Mouse (Mus musculus) Muller cell, postnatal 12 days (primary cell): Measurements from ENCODE around the gene Obscn.

ENCODE experiments used
- DNase-seq: peaks from one replicate; pipeline ENCODE4 v3.0.0-alpha.2; 2015; ENCODE audit errors: inconsistent ontology term

Gene Obscn

GRCm38 (mm10) chr11:59141772-59142370, 5.7 kb upstream of the Obscn start:
- DNase-seq: no peak

DNA sequence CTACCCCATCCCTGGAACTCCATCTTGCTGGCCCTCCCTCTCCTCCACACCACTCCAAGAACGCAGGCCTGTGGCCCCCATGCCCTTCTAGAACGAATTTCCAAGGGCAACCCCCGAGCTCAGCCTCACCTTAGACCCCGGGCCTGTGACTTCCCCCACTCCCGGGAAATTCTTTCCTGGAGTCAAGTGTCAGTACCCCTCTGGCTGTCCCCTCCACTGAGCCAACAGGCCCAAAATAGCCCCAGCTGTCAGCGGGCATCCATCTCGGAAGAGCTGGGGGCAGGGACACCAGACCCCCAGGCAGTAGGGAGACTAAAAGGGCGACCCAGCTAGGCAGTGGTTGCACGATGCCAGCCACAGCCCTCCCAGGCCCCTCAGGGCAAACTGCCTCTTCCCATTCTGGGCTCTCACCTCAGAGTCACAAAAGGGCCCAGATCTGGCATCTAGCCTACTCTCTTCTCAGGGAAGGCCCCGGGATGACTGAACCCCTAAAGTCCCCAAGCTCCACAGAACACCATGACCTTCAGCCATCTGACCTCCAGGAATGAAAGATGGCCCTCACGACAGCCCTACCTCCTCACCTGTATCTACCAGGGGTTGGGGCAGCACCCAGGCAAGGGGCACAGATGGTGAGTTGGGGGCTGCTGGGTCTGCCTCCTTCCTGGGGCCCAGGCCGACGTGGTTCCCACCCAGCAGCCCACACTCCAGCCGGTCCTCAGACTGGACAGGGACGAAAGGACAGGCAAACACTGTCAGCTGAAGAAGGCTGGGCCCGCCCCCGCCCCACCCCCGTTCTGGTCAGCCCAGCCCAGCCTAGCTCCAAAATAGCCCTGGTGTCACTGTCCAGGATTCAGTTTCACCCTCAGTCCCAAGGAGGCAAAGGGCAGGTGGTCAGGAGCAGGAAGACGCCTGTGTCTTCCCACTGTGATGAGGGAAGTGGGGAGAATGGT, 2.6 kb upstream of the Obscn start:
- no peak for DNase-seq

DNA sequence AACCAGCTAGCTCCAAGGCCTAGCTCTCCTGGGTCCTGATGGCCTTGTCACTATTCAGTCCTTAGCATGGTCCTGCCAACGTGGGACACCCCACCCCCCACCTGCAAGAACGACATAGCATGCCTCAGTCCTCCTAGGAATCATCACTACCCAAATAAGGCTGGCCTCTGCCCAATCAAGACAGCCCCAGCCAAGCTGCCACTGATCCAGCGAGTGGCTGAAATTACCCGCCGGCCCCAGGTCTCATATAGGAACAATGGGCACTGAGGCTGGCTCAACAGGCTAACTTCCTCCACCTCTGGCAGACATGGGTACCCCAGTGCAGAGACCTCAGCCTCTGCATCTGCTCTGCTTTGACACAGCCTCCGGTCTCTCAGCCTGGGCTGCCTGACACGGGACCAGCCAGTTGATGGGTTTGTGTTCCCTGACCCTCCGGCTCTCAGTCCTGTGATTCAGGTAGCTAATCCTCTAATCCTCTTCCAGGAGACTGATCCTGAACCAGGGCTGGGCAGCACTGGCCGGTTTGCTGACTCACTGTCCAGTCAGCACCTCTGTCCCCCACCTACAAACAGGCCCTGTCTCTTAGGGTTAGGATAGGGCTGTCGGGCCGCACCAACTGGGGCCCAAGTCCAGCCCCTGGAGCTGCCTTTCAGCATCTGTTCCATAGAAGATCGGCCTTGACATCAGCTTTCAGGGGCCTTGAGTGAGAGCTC, 948 bp upstream of the Obscn start:
- DNase-seq: no peak

GRCm38 (mm10) chr11:59135051-59135820, 966 bp downstream of the Obscn start:
- DNase-seq: no peak

GRCm38 (mm10) chr11:59134373-59134997, 1.7 kb downstream of the Obscn start:
- no peak for DNase-seq

GRCm38 (mm10) chr11:59132065-59132464, 4.1 kb downstream of the Obscn start:
- no peak for DNase-seq

GRCm38 (mm10) chr11:59131348-59131919, 4.8 kb downstream of the Obscn start:
- DNase-seq: no peak

DNA sequence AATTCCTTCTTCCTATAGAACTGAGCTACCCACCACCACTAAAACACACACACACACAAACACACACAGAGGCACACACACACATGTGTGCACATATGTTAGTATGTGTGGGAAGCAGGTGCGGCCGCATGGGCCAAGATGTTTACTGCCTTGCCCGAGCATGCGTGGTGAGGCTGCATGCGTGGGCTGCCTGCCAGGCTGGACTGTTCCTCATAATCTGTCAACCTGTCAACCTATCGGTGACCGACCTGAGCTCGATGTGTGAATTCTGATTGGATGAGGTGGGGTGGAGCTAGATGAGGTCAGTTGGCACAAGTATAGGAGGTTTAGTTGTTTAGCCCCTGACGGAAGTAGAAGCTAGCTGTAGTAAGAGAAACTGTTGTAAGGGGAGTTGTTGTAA, 5.4 kb downstream of the Obscn start:
- no peak for DNase-seq

DNA sequence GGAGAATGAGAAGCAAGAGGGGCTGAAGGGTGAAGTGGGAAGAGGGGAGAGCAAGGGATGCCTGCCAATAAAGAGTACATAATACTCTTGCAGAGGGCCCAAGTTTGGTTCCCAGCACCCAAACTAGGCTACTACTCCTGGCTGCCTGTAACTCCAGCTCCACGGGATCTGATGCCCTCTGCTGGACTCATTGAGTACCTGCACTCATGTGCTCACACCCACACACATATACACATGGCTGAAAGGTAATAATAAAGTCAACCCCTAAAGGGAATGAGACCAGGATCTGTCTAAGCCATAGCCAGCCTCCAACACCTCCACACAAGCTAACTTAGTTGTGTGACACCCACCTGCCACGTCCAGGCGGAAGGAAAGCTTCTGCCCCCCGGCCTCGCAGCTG, 30.3 kb downstream of the Obscn start:
- DNase-seq: no peak

DNA sequence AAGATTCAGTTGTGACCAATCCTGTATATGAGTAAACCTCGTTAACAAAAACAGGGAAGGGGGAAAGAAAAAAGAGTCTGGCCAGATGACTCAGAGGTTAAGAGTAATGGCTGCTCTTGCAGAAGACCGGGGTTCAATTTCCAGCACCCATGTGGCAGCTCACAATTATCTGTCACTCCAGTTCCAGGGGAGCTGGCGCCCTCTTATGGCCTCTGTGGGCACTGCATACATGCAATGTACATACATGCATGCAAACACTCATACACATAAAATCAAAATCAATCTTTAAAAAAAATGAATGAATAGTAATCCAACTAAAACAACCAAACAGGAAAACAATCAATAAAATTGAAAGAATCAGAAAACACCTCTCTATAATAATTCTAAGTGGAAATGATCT, 33.9 kb downstream of the Obscn start:
- no peak for DNase-seq

DNA sequence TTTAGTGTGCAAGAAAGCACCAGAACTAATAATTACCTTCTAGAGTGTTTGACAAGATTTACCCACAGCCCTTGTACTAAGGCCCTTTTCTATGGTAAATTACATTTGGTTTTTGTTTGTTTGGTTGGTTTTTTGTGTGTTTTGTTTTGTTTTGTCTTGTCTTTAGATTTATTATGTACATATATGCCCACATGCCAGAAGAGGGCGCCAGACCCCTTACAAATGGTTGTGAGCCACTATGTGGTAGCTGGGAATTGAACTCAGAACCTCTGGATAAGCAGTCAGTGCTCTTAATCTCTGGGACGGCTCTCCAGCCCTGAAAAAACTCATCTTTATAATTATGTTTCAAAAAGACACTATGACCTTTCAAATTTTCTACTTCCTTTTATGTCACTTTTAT, 37.9 kb downstream of the Obscn start:
- DNase-seq: peak; percentile 8

GRCm38 (mm10) chr11:59097770-59098169, 38.4 kb downstream of the Obscn start:
- DNase-seq: no peak

DNA sequence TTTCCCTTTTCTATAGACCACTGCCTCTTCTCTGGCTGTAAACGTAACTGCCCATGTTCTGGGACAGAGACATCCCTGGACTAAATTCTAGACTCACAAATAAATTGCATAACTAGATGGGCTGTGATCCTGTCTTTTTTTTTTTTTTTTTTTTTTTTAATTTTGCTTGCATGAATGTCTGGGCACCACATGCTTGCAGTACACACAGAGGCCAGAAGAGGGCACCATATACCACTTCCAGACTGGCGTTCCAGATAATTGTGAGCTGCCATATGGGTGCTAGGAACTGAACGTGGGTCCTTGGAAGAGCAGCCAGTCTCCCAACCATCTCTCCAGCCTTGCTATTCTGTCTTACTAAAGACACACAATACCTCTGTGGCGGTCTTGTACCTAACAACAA, 42.0 kb downstream of the Obscn start:
- no peak for DNase-seq

- DNase-seq: no peak
Measured at GRCm38 (mm10) chr11:59087581-59087980, 48.6 kb downstream of the Obscn start.

DNA sequence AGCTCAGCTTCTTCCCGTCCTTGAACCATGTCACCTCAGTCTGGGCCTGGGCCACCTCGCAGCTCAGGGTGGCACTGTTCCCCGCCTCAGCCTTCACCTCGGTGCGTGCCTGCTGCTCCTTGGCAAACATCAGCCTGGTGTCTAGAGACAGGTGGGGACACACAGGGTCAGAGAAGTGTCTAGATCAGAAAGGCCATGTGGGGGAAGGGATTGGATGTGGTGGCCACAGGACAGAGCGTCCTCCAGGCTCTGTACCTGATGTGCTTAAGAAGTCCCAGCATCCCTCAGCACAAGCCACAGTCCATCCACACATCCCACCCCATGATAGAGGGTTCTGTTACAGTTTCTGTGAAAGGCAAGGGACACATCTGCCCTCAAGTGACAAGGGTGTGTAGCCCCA, 51.0 kb downstream of the Obscn start:
- DNase-seq: no peak

DNA sequence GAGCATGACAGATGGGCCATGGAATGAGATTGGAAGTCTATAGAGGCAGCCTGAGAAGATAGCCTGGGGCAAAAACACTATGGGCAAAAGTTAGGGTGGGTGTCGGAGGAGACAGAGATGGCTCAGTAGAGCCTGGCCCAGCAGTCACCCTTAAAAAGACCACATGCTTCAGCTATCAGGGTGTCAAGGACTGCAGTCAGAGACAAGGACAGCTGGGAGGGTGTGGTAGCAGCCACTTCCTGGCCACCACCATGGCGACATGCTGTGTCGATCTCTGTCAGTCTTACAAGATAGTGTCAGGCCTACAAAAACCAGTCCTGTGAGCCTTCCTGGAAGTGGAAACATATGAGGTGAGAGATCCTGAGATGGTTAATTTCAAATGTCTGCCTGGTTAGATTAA, 53.1 kb downstream of the Obscn start:
- DNase-seq: no peak

GRCm38 (mm10) chr11:59078311-59078710, 57.9 kb downstream of the Obscn start:
- no peak for DNase-seq

- DNase-seq: no peak
Measured at GRCm38 (mm10) chr11:59070321-59070720, 65.9 kb downstream of the Obscn start.

GRCm38 (mm10) chr11:59068922-59069321, 67.3 kb downstream of the Obscn start:
- no peak for DNase-seq

GRCm38 (mm10) chr11:59068433-59068832, 67.8 kb downstream of the Obscn start:
- no peak for DNase-seq

- DNase-seq: no peak
Measured at GRCm38 (mm10) chr11:59067921-59068320, 68.3 kb downstream of the Obscn start.
